Mouse (Mus musculus): ENCODE measurements at regions not wholly inside any gene's neighbourhood (a gene's known extent, or its start where the extent isn't known, plus 50 kb on each side); places are given as distances from the start of the nearest gene placed in this dataset.

DNA sequence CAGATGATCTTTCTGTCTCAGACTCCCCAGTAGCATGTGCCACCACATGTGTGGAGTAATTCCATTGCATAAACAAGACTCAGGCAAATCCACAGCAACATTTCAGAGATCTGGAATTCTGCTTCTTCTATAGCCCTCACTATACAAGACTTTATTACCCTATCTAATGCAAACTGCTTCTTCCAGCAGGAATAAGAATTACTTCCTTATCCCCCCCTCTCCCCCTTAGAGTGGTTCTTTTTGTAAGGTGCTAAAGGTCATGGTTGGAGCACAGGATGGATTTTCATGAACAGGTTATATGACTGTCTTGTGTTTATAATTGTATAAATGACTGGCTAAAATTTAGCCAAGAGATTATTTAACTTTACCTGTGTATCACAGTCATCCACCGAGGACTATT lies 5037.4 kb downstream of the 9330182O14Rik start:
- DNase-seq: no peak

- DNase-seq: no peak
Observed at GRCm38 (mm10) chr15:45178341-45178740, 5044.2 kb downstream of the 9330182O14Rik start.

GRCm38 (mm10) chr15:45180173-45180572 lies 5046.0 kb downstream of the 9330182O14Rik start:
- peak; percentile 37 to 59 for DNase-seq

Data from adrenal gland, postnatal 36 days (tissue).